Mouse (Mus musculus) adipocyte (in vitro differentiated cells): Measurements from ENCODE around the gene Pml.

ENCODE experiments used
- DNase-seq: peaks from one replicate; pipeline ENCODE4 v3.0.0-alpha.2; 2016; ENCODE audit warnings: low spot score

Gene Pml

DNA sequence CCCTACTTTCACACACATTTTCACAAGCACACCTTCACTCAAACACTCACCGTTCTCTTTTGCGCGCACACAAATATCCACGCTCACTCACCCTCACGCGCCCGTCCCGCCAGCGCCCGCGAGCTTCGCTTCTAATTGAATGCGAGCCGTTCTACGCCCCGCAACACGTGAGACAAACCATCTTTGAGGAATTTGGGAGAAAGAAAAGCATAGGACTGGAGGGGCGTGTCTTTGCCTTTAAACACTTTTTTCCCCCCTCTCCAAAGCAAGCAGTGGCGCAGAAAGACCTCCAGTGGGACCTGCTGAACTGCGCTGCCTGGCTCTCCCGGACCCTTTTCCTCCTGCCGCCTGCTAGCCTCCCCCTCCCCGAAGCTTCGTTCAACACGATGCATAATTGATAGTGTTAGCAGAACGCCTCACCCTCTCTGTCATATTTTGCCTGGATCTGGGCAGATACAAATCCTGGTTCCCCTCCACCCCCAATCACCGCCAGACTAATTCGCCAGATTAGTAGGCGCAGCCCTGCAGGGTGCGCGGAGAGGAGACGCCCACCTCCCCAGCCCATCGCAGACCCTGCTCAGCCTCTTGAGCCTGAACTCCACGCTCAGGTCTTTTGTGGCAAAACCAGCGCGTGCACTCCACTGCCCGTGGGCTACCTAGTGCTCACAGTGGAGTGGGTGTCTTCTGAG is 47.6 kb downstream of the Pml start:
- no peak for DNase-seq

- no peak for DNase-seq
These were observed 48.3 kb downstream of the Pml start for GRCm38 (mm10) chr9:58201091-58201842.

GRCm38 (mm10) chr9:58200270-58201090 is 49.1 kb downstream of the Pml start:
- no peak for DNase-seq

GRCm38 (mm10) chr9:58199381-58200269 is 50.0 kb downstream of the Pml start:
- no peak for DNase-seq

- no peak for DNase-seq
These were observed 50.7 kb downstream of the Pml start for GRCm38 (mm10) chr9:58198801-58199371.

DNA sequence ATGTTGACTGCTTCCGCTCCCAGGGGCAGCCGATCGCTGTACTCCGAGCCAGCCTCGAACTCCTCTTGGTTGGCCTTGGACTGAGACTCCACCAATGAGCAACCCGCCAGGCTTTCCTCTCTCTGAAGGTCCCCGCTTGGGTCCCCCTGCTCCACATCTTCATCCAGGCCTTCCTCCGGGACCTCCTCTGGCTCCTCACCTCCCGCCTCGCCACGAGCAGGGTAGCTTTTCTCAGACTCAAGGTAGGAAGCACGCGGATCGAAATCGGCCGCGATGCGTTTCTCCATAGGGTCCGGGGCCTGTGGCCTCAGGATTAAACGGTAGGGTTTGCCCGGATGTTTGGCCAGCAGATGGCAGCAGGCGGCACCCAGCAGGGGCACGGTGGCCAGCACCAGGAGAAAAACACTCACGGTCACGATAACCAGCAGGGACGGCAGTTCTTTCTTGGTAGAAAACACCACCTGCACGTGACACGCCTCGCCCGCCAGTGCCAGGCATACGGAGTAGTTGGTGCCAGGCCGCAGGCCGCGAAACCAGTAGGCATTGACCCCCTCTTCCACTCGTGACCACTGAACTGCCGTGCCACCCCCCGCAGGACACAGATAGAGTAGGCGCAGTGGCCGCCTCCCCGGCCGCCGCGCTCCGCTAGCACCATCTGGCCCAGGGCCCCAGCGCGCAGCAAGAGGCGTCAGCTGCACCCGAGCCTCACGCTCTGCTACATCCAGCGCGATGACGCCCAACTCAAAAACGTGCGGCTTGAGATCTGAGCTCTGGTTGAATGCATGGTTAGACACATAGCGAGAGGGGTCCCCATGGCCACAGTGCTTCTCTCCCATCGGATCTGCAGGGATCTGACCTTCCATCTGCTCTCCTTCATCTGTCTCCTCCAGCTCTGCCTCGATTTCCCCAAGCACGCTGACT is 51.5 kb downstream of the Pml start:
- no peak for DNase-seq

DNA sequence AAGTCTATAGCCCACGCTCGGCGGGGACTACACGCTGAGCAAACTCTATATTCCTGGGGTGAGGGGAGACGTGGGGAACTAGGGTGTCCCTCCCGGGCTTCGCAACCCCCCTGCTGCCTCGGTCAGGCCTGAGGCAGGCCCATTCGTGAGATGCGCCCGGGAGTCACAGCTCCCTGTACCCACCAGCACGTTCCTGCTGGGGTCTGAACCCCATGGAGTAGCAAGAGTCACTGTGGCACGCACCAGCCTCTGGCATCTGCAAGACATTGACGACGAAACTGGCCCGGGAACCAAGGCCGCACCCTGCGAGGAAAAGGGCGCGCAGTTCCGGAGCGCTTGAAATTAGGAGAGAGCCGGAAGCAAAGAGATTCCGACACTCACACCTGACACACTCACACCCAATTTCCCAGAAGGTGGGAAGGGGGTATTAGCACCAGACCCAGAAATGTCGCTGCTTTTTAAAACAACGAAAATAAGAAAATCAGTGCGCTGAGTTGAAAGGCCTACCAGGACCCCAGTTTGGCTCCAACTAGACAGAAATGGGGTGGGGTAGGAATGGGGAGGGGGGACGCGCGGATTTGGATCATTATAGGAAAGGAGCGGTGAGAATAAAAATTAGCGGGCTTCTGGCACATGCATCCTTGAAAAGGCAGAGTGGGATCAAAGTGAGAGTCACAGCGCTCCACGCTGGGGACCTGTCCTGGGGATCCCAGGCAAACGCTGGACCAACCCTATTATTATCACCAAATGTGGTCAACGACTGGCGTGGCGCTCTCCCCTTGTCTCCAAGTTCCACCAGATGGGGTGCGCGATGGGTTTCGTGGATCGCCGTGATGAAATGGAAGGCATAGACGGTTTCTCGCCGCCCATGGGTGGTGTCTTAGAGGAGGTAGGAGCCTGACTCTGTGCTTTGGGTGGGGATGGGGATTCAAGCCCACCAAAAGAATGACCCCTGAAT is 52.7 kb downstream of the Pml start:
- DNase-seq: no peak

- no peak for DNase-seq
These were observed 53.4 kb downstream of the Pml start for GRCm38 (mm10) chr9:58196141-58196540.

DNA sequence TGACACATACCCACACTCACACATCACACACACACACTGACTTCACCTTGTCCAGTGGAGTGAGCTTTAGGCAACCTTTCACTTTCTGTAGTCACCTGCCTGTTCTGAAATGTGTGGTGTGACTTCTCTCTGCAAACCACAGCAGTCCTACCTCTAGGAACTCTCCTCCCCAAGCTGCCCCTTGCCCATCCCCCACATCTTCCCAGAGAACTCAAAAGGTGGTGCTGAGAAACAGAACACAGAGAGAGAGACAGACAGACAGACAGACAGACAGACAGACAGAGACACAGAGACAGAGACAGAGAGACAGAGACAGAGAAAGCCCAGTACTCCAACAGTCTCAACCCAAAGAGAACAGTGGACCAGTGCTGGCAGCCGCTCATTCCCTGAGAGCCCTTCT is 53.9 kb downstream of the Pml start:
- DNase-seq: no peak

GRCm38 (mm10) chr9:58194222-58194621 is 55.4 kb downstream of the Pml start:
- no peak for DNase-seq

- DNase-seq: no peak
These were observed 65.1 kb downstream of the Pml start for GRCm38 (mm10) chr9:58184456-58184855.

DNA sequence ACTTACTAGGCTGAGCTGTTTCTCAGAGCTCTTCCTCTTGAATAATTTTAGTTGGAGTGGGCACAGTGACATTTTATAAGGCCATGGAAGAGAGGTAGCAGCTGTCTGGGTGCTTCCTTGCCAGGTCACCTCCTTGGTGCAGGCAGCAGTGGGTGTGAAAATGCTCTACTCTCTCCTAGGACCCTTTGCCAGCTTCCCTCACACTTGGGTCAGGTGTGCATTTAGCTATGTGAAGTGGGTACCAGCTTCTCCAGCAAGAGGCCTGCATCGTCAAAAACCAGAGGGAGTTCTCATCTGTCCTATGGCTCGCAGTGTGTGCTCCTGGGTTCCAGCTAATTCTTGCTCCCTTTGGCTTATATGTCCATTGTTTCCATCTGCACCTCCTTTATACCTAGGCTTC is 70.2 kb downstream of the Pml start:
- DNase-seq: no peak

- no peak for DNase-seq
These were observed 72.4 kb downstream of the Pml start for GRCm38 (mm10) chr9:58177165-58177564.

DNA sequence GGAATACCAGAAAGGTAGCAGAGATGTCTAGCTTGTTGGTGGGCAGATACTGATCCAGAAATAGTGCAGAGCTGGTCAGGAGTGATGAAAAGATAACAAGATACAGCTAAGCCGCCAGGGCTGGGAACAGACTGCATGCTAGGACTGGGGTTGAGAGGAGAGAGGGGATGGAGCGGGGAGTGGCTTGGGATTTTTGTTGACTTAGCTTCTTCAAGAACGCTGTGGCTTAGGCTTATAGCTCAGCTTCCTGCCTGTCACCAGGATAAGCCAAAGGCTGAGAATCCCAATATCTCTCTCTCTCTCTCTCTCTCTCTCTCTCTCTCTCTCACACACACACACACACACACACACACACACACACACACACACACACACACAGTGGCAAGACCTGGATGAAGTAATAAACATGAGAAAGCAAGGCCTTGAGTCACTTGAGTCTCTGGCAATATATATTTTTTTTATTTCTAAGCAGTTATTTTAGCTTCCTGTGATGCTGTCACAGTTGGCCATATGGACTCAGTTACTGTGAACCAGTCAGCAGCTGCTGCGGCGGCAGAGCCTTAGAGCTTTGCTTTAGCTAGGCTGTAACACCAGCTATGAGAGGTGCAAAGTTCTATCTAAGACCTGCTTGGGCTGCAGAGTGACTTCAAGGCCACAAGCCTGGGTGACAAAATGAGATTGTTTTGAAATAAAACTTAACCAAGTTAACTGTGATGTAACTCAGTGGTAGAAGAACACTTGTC is 73.7 kb downstream of the Pml start:
- no peak for DNase-seq

- DNase-seq: no peak
These were observed 74.8 kb downstream of the Pml start for GRCm38 (mm10) chr9:58174818-58175251.

DNA sequence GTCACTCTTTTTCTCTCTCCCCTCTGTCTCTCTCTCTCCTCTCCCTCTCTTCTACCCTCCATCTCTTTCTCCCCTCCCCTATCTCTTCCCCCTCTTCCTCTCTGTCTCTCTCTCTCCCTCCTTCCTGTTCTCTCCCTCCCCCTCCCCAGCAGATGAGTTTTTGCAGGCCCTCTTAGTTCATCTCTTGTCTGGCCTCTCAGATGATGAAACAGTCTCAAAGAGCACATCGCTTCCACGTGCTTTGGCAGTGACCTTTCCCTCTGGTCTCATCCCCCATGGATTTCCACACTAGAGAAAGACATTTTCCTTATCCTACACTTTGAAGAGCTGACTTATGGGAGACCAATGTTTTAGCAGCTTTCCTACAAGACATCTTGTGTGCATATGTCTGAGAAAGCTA is 76.7 kb downstream of the Pml start:
- peak; percentile 18 for DNase-seq

DNA sequence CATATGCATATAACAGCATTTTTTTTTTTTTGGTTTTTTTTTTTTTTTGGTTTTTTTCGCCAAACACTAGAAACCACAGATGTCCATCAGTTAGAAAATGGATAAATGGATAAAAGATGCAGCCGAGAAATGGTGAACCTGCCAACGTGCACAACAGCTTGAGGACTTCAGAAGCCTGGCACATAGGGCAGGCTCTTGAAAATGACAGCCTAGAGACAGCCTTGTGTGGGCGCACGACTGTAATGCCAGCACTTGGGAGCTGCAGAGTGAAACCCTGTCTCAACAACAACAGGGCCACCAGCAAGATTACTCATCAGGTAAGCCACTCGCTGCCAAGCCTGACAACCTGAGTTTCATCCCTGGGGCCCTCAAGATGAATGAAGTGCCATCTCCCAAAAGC is 80.2 kb downstream of the Pml start:
- DNase-seq: no peak

GRCm38 (mm10) chr9:58168880-58169279 is 80.7 kb downstream of the Pml start:
- no peak for DNase-seq
